Mouse (Mus musculus): Measurements from ENCODE around the gene Bhlha15.

Bhlha15 gene

DNA sequence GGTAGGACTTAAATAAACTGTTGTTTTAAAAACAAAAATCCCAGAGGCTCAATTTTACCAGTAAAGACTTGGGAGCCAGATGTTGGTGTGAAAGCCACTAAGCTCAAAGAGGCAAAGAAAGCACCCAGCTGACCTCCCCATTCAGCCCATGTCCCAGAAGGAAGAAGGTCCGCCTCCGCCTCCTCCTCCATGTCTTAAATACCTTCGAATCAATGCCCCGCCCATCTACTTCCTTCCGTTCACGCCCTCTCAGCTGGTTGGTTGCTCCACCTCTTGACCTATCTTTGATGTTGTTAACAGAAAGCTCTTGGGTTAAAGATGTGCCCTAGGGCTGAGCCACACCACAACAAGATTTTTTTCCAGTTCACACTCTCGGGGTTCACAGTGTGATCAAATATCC, 40.1 kb downstream of the Bhlha15 start:
- DNase-seq (ENCODE audit: extremely low read depth, low read depth, low spot score): no peak

DNA sequence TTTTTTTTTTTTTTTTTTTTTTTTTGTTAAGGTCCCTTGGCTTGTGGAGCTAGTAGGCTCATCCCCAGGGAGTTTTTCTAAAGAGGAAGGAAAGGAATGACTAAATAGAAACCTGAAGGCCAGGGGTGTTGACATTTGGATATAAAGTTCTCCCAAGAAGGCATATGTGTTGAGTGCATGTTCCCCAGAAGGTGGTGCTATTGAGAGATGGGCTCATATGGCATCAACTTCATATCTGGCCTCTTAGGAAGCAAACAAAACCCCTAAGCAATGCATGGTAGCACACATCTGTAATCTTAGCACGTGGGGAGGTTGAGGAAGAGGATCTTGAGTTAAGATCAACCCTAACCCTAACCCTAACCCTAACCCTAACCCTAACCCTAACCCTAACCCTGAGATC, 41.3 kb downstream of the Bhlha15 start:
- DNase-seq (ENCODE audit: extremely low read depth, low read depth, low spot score): no peak

DNA sequence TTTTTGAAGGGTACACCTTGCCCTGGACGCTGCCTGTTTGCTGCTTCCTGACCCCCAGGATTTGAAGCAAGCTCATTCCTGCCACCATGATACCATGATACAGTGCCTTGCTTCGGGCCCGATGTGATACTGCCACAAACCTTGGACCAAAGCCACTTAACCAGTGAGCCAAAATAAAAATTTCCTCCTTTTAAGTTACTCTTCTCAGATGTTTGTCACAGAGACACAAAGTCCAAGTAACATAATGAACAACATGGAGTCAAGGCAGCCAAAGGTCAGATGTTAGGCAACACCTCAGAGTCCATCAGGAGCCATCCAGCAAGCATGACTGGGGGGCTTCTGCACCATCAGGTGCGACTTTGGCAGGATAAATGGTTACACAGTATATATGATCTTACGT, 42.4 kb downstream of the Bhlha15 start:
- no peak for DNase-seq (ENCODE audit: extremely low read depth, low read depth, low spot score)

DNA sequence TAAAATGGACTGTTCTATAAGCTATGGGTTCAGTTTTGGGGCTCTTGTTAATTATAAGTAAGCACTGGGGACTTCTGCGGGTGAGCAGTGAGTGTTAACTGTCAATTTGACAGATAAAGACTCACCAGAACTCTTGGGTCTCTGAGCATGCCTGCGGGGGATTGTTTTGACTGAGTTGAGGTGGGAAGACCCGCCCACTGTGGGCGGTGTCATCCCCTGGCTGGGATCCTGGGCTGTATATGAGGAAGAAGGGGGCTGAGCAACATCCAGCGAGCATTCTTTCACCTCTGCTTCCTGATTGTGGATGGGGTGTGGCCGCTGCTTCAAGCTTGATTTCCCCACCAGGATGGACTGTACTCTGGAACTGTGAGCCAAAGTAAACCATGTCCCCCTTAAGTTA, 44.1 kb downstream of the Bhlha15 start:
- no peak for DNase-seq (ENCODE audit: extremely low read depth, low read depth, low spot score)

DNA sequence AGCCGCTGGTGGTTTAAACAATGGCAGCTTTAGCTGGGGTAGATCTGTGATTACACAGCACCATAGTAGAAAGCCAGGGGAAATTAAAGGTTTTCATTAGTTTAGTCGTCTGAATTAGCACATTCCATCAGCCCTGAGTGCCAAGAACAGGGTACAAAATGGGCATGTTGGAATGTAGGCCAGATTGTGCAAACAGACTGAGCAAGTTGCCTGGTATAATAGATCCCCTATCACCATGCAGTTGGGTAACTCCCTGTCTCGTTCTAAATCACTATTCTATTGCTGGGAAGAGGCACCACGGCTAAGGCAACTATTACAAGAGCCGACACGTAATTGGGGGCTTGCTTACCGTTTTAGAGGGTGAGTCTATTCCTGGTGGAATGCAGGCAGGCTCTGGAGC, 44.6 kb downstream of the Bhlha15 start:
- peak; percentile 67 for DNase-seq (ENCODE audit: extremely low read depth, low read depth, low spot score)

DNA sequence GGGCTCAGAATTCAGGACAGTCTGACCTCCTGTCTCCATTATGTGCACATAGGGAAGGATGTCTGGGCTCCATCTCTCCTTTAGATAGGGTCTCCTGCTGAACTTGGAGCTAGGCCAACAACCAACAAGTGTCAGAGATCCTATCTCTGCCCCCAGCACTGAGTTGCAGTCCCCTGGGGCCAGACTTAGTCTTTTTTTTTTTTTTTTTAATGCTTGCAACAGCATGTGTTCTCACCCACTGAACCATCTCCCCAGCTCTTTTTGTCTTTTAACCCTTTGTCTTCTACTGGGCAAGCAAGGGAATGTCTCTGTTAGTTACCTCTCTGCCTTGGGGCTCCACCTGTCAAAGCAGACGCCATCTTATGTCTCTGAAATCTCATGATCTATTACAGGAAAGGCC, 48.9 kb downstream of the Bhlha15 start:
- DNase-seq (ENCODE audit: extremely low read depth, low read depth, low spot score): no peak

Measured in fat pad, adult 2 months (tissue).